Mouse (Mus musculus) stomach, postnatal 0 days (tissue): ENCODE data around the gene Myo1f.

Experiments
- CTCF ChIP-seq: IDR thresholded peaks from 2 replicates; pipeline ENCODE4 v1.5.1; 2016; ENCODE audit warnings: antibody characterized with exemption, low read depth, mild to moderate bottlenecking, moderate library complexity
- EP300 ChIP-seq: optimal IDR thresholded peaks from 2 replicates; pipeline ENCODE3; 2016; ENCODE audit warnings: antibody characterized with exemption

GRCm38 (mm10) chr17:33649781-33650475 lies 94.4 kb downstream of the Myo1f start:
- TF ChIP-seq EP300 (no peak), CTCF (no peak)
